Mouse (Mus musculus) left cerebral cortex, postnatal 14 days (tissue): ENCODE data around the gene Armc12. TPM values are rescaled to one million over a fixed set of nuclear protein-coding genes. Genes with fewer than 3 reads are reported as not detected.

Source experiments
- DNase-seq, 2 experiments: peaks; one replicate each; pipeline ENCODE4 v3.0.0; 2021 to 2022; ENCODE audit warnings: low spot score in 2 of 2, mixed read lengths in 1 of 2
- intact Hi-C: fragments of 180-260 bp; cut with DNase I; formaldehyde crosslinking; loops from one replicate; pipeline ENCODE4 v1.15.1; 2025
- microRNA-seq, 2 experiments: library from miRNA; unstranded; fragments of <30 nt; microRNA quantifications; one replicate each; pipeline ENCODE4 v1.2.0; 2022
- total RNA-seq, 2 experiments: library from RNA; stranded (reverse); gene quantifications; 2 replicates each; pipeline ENCODE4 v1.2.3; 2021

Armc12 gene
- total RNA-seq, 2 experiments from 2014 or later, result not detected

DNA sequence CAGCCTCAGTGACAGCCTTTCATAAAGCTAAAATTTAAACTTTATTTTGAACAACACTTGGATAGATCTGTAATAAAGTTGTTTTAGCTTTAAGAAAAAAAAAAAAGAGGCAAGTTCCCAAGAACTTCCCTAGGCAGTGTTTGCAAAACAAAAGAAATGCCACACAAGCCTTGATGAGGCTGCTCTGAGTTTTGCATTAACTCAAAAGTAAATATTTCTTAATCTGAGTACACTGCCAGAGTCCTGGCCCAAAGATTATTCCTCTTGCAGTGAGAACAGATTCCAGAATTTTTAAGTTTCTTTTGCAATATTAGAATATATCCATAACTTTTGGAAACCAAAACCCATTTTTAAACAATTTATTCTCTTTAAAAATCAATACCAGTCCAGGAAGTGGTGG is 34.6 kb downstream of the Armc12 start:
- DNase-seq, result no peak
- intact Hi-C loops, result no loop called here

DNA sequence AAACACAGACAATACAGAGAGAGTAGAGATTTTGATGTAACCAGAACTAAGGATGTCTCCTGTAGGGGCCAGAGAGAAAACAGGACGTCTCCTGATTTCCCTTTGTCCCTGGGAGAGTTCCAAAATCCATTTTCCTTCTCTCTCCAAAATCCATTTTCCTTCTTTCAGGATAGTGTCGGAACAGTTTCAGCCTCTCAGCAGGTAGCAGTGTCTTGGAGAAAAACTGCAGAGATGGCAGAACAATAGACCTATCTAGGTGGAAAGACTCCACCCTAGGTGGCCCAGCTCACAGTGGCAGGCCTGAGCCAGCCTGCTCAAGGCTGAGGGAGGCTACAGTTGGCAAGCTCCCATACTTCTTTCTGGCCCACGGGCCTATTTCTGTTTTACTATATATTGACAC is 36.9 kb downstream of the Armc12 start:
- intact Hi-C loops, result no loop called here

DNA sequence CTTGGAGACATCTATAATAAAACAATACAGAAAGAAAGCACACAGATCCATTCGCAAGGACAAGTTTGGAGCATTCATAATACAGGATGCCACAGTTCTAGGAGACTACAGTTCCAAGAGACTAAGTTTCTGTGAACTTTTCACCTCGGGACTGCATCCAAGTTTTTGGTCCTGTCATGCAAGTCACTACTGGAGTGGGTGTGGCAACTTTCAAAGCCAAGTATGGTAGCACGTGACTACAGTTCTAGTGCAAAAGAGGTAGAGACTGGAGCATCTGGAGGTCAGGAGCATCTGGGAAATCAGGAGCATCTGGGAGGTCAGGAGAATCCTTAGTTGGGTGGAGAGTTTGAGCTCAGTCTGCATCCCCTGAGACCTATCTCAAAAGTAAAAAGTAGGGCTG is 41.3 kb downstream of the Armc12 start:
- intact Hi-C loops, result no loop called here
- DNase-seq, result no peak

More for the DNA sequence above, 36.9 kb downstream of the Armc12 start:
- DNase-seq, result no peak

DNA sequence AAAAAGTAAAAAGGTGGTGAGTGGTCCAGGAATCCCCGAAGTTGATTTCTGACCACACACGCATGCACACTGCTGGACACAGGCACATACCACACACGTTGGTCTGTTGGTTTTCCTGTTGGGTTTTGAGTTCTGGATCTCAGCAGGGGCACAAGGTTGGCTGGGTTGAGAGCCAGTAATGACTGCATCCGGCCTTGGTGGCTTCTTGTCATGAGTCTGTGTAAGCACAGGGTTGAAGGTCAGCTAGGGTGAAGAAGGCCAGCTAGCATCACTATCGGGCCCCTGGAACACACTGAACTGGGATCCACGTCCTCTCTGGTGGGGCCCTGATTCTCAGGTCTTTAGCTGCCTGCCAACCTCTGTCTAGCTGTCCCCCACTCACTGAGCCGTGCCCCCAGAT is 41.9 kb downstream of the Armc12 start:
- intact Hi-C loops, result no loop called here
- no peak for DNase-seq

DNA sequence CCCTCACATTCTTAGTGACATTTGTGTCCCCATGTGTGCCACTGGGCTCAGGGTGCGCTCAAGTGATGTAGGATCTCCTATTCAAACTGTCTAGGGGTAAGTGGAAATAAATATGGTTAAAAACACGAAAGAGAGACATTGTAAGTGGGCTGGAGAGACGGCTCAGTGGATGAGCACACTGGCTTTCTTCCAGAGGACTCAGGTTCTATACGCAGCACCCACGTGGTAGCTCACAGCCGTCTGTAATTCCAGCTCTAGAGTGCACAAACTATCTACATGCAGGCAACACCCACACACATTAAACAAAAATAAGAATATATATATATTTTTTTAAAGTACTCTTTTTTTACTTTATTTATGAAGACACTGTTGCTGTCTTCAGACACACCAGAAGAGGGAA is 42.3 kb downstream of the Armc12 start:
- DNase-seq, result peak in 1 of 2 experiments; percentile 46
- intact Hi-C loops, result no loop called here

DNA sequence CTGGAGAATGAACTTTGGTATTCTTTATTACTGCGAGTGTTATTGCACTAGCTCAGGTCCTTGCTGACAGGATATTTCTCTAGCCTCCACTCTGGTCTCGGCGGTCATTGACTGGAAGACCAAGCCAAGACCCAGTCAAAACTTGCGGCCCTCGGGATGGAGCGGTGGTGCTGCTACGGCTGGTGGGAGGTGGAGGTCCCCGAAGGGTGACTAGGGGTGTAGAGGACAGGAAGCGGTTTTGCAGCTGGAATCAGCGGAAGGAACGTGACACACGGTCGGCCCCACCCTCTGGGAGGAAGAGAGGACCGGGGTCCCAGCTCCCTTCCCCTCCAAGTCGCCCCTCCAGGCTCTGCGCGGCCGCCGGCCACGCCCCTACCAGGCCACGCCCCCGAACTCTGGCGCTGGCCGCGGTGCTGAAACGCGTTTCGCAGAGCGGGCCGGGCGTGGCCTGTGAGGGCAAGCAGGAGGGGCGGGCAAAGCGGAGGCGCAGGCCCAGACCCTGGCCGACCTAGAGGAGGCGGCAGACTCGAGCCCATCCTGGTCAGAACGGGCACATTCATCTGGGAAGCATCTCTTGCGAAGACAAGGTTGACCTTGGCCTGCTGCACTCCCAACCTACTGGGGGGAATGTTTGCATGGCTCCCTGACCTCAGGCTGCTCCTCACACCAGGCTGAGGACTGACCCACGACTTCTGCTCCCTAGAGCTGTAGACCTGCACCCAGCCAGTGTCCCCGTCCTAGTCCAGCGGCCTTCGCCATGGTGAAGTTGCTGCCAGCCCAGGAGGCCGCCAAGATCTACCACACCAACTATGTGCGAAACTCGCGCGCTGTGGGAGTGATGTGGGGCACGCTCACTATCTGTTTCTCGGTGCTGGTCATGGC is 44.9 kb downstream of the Armc12 start, which contains the start of gene Lhfpl5:
Lhfpl5 (plus strand) TSS at position 398 of the 882 bp plus-strand sequence.
- no peak for DNase-seq
- intact Hi-C loops, result no loop called here

DNA sequence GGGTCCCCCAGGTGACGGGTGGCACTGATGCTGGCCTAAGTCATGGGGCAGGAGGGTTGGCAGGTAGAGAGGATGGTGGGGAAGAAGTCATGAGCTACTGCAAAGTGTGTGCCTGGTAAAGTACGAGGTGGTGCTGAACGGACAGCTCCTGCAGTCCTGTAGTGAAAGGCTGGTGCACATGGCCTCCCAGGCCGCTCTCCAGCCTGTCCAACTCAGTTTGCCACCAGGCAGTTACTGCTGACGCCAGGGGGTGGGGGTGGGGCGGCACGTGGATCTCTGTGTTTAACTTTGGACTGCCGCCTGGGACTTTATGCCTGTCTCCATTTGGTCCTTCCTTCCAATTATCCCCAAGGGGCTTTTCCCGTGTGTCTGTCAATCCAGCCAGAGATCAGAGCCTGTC is 49.8 kb downstream of the Armc12 start:
- DNase-seq, result peak; percentile 42 to 43
- intact Hi-C loops, result no loop called here

DNA sequence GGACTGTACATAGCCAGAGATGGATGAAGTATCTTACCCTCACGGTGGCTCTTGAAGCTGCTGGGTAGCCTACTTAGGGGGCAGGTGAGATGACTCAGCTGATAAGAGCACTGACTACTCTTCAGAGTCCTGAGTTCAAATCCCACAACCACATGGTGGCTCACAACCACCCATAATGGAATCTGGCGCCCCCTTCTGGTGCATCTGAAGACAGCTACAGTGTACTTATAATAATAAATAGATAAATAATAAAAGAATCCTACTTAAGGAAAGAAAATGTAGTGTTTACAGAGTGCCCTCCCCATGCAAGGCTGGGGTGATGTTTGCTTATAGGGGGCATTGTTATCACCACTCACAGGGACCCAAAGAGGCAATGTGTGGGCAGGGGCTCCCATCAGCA is 50.5 kb downstream of the Armc12 start:
- intact Hi-C loops, result no loop called here
- no peak for DNase-seq

DNA sequence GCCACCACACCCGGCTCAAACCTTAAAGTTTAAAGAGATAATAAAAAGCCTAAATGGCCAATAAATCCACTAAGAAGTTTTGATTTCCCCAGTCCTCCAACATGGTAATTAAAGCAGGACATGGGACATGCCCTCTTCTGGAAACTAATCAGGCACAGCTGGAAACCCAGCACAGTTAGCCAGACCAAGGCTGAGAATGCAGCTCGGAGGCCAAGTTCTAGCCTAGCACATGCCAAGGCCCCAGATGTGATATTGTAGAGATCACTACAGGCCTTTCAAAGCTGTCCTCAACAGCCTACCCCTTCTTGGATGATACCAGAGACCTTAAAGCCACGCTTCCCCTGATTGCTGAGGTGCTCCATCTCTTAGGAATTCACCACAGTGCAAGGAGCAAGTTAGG is 55.9 kb downstream of the Armc12 start:
- intact Hi-C loops, result no loop called here
- no peak for DNase-seq

DNA sequence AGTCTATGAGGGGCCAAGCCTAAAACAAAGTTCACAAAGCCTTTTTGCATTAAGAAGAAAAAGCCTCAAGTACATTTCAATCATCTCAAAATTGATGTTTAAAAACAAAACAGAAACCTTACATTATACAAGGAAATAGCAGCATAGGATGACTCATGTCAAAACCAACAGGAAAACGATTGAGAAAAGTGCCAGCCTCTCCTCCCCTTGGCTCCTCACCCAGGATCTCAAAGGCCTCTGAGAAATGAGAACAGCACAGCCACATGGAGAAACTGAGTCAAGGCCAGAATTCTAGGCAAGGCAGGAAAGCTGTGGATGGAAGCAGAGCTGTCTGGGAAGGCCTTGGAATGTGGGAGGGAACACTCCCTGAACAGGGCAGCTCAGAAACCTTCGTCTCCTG is 58.0 kb downstream of the Armc12 start:
- intact Hi-C loops, result no loop called here
- no peak for DNase-seq

Small RNAs within 50 kb of the gene (microRNA-seq; reads per million reads assigned to microRNA genes)
- gene Gm25195 (0 reads per million in 2 experiments), gene Mir6969 (0 reads per million in 2 experiments)

Other genes starting within 250 kb of the Armc12 start
- 10 to 100 TPM; 28.3 to 29.6 TPM for gene Fance, start 217.3 kb upstream of the Armc12 start, total RNA-seq
- 100 to 1,000 TPM; 365 to 369 TPM for gene Rpl10a, start 202.3 kb upstream of the Armc12 start, total RNA-seq
- 1 to 10 TPM; 2.4 to 3.3 TPM for gene Tead3, start 180.0 kb upstream of the Armc12 start, total RNA-seq
- gene Tulp1, start 165.6 kb upstream of the Armc12 start, total RNA-seq, result under 1 TPM in 1 of 2 experiments, not detected in 1; 0.66 TPM
- gene Fkbp5, start 13.3 kb upstream of the Armc12 start, total RNA-seq, result 10 to 100 TPM; 29.0 to 52.6 TPM
- gene Clpsl2, start 18.6 kb downstream of the Armc12 start, total RNA-seq, result not detected
- not detected for gene Clps, start 30.0 kb downstream of the Armc12 start, total RNA-seq
- gene Lhfpl5, start 44.8 kb downstream of the Armc12 start, total RNA-seq, result 1 to 10 TPM; 2.9 to 4.1 TPM
- 100 to 1,000 TPM; 109 to 110 TPM for gene Srpk1, start 91.9 kb downstream of the Armc12 start, total RNA-seq
- gene Slc26a8, start 159.4 kb downstream of the Armc12 start, total RNA-seq, result 1 to 10 TPM; 7.6 to 10.0 TPM
- gene Mapk14, start 160.5 kb downstream of the Armc12 start, total RNA-seq, result 10 to 100 TPM; 71.7 to 81.7 TPM
- gene AC170998.1, start 195.3 kb downstream of the Armc12 start, total RNA-seq, result 1 to 10 TPM; 1.4 to 2.7 TPM
- 1 to 10 TPM; 1.0 to 1.6 TPM for gene Mapk13, start 238.5 kb downstream of the Armc12 start, total RNA-seq